Mouse (Mus musculus): Measurements from ENCODE around the gene Trim9. TPM values are rescaled to one million over a fixed set of nuclear protein-coding genes. Genes with fewer than 3 reads are reported as not detected.

Gene Trim9
- total and polyA plus RNA-seq, 3 experiments = not detected

GRCm38 (mm10) chr12:70293165-70293926, 54.1 kb downstream of the Trim9 start:
- H3K4me1 ChIP-seq (ENCODE audit: control insufficient read depth in 1 of 2, insufficient read depth in 2 of 2, low read length in 2 of 2) = no peaks in the 10 kb centered on the region
- no peaks in the 10 kb centered on the region for H3K79me2 ChIP-seq (ENCODE audit: control insufficient read depth, insufficient read depth, low read length, poor library complexity)
- no peaks in the 10 kb centered on the region for H3K36me3 ChIP-seq (ENCODE audit: control insufficient read depth in 1 of 2, insufficient read depth in 2 of 2, low read length in 2 of 2)
- no peak overlapping the region for H3K27ac ChIP-seq (ENCODE audit: control insufficient read depth, low read depth, low read length)
- no peak for DNase-seq (ENCODE audit: low read depth, low spot score)
- no peak overlapping the region for H3K4me3 ChIP-seq (ENCODE audit: control insufficient read depth in 1 of 2, insufficient read depth in 1 of 2, low read depth in 2 of 2, low read length in 2 of 2)
- no peak for TF ChIP-seq TBP (IDR thresholded peaks at IDR 0.05; ENCODE audit: low read depth, low read length)
- TF ChIP-seq MAZ (IDR thresholded peaks at IDR 0.05; ENCODE audit: low read depth, low read length) = no peak
- no peak for TF ChIP-seq UBTF (IDR thresholded peaks at IDR 0.05; ENCODE audit: borderline replicate concordance, insufficient read depth, low read depth, low read length)
- TF ChIP-seq ZMIZ1 (IDR thresholded peaks at IDR 0.05; ENCODE audit: low read depth, low read length) = no peak
- no peak for TF ChIP-seq E2F4 (IDR thresholded peaks at IDR 0.05; ENCODE audit: borderline replicate concordance, low read depth, low read length)
- no peak for TF ChIP-seq CTCF (IDR thresholded peaks at IDR 0.05 in 2 of 3, conservative IDR thresholded peaks at IDR 0.05 in 1 of 3; ENCODE audit: control insufficient read depth in 1 of 3, insufficient read depth in 1 of 3, low read depth in 2 of 3, low read length in 3 of 3, poor library complexity in 1 of 3, severe bottlenecking in 1 of 3)
- no peak for TF ChIP-seq POLR2A (IDR thresholded peaks at IDR 0.05; ENCODE audit: control insufficient read depth in 1 of 2, insufficient read depth in 1 of 2, low read depth in 1 of 2, low read length in 2 of 2, poor library complexity in 1 of 2)
- no peak for TF ChIP-seq HCFC1 (IDR thresholded peaks at IDR 0.05; ENCODE audit: low read depth, low read length)
- TF ChIP-seq MAX (IDR thresholded peaks at IDR 0.05; ENCODE audit: low read length) = no peak
- TF ChIP-seq MYB (IDR thresholded peaks at IDR 0.05; ENCODE audit: low read depth, low read length) = no peak
- TF ChIP-seq MAFK (IDR thresholded peaks at IDR 0.05; ENCODE audit: borderline replicate concordance, low read depth, low read length) = no peak
- no peak for TF ChIP-seq ELF1 (IDR thresholded peaks at IDR 0.05; ENCODE audit: low read depth, low read length)
- TF ChIP-seq USF2 (IDR thresholded peaks at IDR 0.05; ENCODE audit: borderline replicate concordance in 1 of 2, insufficient read depth in 1 of 2, low read depth in 1 of 2, low read length in 2 of 2) = no peak
- no peak for TF ChIP-seq ETS1 (IDR thresholded peaks at IDR 0.05; ENCODE audit: low read depth, low read length)
- no peak for TF ChIP-seq GATA1 (IDR thresholded peaks at IDR 0.05; ENCODE audit: low read depth, low read length)
- no peak for TF ChIP-seq ZNF384 (IDR thresholded peaks at IDR 0.05; ENCODE audit: low read depth, low read length)
- no peak for TF ChIP-seq ZC3H11A (IDR thresholded peaks at IDR 0.05; ENCODE audit: low read depth, low read length)
- H3K9me3 ChIP-seq (replicated peaks; ENCODE audit: insufficient read depth, low read length) = no peaks in the 10 kb centered on the region
- H3K27me3 ChIP-seq (ENCODE audit: control insufficient read depth in 1 of 2, insufficient read depth in 2 of 2, low read length in 2 of 2) = peaks cover 4 to 8% of the 10 kb centered on the region in 2 experiments
- no peak overlapping the region for H3K9ac ChIP-seq (ENCODE audit: control insufficient read depth, low read depth, low read length, poor library complexity, severe bottlenecking)

DNA sequence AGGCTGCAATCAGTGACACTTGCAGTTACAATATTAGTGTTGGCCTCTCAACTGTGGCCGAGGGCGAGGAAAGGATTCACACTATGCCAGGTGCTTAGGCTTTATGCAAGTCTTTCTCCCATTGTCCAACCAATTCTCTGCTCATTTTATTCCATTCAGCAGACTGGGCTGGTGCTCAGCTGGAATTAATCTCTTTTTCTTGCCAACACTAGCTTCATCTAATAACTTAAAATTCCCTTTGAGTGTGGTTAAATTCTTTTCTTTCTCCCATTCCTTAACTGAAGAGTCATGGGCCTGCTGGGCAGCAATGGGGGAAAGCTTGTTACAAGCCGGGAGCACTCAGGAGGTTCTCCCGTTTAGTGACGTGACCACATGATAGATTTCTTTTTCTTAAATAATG, 61.9 kb downstream of the Trim9 start:
- no peak overlapping the region for H3K4me3 ChIP-seq (ENCODE audit: control insufficient read depth in 1 of 2, insufficient read depth in 1 of 2, low read depth in 2 of 2, low read length in 2 of 2)
- TF ChIP-seq MYB (IDR thresholded peaks at IDR 0.05; ENCODE audit: low read depth, low read length) (no peak), MAFK (IDR thresholded peaks at IDR 0.05; ENCODE audit: borderline replicate concordance, low read depth, low read length) (no peak), EP300 (IDR thresholded peaks at IDR 0.05; ENCODE audit: low read depth in 1 of 2, low read length in 2 of 2) (no peak), MXI1 (IDR thresholded peaks at IDR 0.05; ENCODE audit: low read depth, low read length) (no peak), TBP (IDR thresholded peaks at IDR 0.05; ENCODE audit: low read depth, low read length) (no peak), RCOR1 (IDR thresholded peaks at IDR 0.05; ENCODE audit: low read depth, low read length) (no peak), RAD21 (IDR thresholded peaks at IDR 0.05; ENCODE audit: low read depth, low read length) (no peak)
- no peaks in the 10 kb centered on the region for H3K36me3 ChIP-seq (ENCODE audit: control insufficient read depth in 1 of 2, insufficient read depth in 2 of 2, low read length in 2 of 2)
- H3K27ac ChIP-seq (ENCODE audit: control insufficient read depth, low read depth, low read length) = no peak overlapping the region
- H3K27me3 ChIP-seq (ENCODE audit: control insufficient read depth in 1 of 2, insufficient read depth in 2 of 2, low read length in 2 of 2) = peaks cover 0 to 1% of the 10 kb centered on the region in 2 experiments; a peak in 2 of 4 replicates
- H3K79me2 ChIP-seq (ENCODE audit: control insufficient read depth, insufficient read depth, low read length, poor library complexity) = no peaks in the 10 kb centered on the region
- H3K9ac ChIP-seq (ENCODE audit: control insufficient read depth, low read depth, low read length, poor library complexity, severe bottlenecking) = no peak overlapping the region
- no peak for DNase-seq (ENCODE audit: low read depth, low spot score)
- no peaks in the 10 kb centered on the region for H3K9me3 ChIP-seq (replicated peaks; ENCODE audit: insufficient read depth, low read length)
- no peaks in the 10 kb centered on the region for H3K4me1 ChIP-seq (ENCODE audit: control insufficient read depth in 1 of 2, insufficient read depth in 2 of 2, low read length in 2 of 2)
